Mouse (Mus musculus): ENCODE results near the gene Spint2. TPM values are rescaled to one million over a fixed set of nuclear protein-coding genes. Genes with fewer than 3 reads are reported as not detected.
"Not testable (repeated sequence)": the region's sequence is repeated elsewhere in the genome, so short reads cannot be mapped to it uniquely, and the experiment has no call there.

The Spint2 gene
- polyA plus RNA-seq, 1 experiment from 2014 or later: 48.8 TPM

DNA sequence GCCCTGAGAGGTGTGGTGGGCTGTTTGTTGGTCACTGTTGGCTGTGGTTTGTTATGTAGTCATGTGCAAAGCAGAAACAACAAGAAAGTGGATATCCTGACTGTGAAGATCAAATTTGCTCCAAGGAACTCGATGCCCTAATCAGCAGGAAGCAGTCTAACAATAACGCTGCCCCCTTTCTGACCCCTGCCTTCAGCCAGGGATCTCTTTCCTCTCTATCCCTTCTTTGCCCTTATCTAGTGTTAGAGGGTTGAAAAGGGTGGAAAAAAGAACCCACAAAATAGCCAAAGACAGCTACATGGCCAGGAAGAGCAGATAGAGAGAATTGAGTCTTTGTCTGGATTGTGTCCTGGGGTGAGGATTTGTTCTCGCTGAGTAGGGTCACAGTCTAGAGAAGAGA, 51.2 kb downstream of the Spint2 start:
- 19% methylated on average over 3 of the region's 3 CpGs for WGBS
- H3K27ac ChIP-seq (replicated peaks): no peak overlapping the region
- H3K4me1 ChIP-seq: peaks cover 9% of the 10 kb centered on the region
- no peak overlapping the region for H3K4me2 ChIP-seq (replicated peaks)
- no peak for ATAC-seq (replicated peaks)
- peaks cover 29% of the 10 kb centered on the region for H3K27me3 ChIP-seq
- no peaks in the 10 kb centered on the region for H3K9me3 ChIP-seq
- no peak overlapping the region for H3K4me3 ChIP-seq
- no peak overlapping the region for H3K9ac ChIP-seq (replicated peaks)
- H3K36me3 ChIP-seq: no peaks in the 10 kb centered on the region

DNA sequence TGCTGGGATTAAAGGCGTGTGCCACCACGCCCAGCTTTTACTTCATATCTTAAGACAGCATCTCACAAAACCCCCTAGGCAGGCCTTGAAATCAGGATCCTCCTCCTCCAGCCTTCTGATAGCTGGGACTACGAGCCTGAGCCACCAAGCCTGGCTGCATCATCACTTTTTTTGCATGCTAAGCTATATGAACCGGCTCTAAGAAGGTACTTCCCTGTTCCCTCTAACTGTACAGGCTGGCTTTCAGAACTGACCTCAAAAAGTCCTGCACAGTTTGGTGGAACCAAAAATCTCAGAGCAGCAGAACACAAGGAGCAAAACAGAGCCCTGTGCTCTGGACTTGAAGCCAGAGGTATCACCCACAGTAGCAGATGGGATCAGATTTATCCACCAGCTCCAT, 53.5 kb downstream of the Spint2 start:
- no peak for ATAC-seq (replicated peaks)
- Histone ChIP-seq H3K27me3 (peaks cover 26% of the 10 kb centered on the region), H3K4me1 (peaks cover 16% of the 10 kb centered on the region), H3K9ac (replicated peaks) (no peak overlapping the region), H3K4me3 (no peak overlapping the region), H3K4me2 (replicated peaks) (no peak overlapping the region), H3K27ac (replicated peaks) (no peak overlapping the region), H3K36me3 (no peaks in the 10 kb centered on the region), H3K9me3 (no peaks in the 10 kb centered on the region)
- WGBS: 74% methylated on average over 4 of the region's 4 CpGs

DNA sequence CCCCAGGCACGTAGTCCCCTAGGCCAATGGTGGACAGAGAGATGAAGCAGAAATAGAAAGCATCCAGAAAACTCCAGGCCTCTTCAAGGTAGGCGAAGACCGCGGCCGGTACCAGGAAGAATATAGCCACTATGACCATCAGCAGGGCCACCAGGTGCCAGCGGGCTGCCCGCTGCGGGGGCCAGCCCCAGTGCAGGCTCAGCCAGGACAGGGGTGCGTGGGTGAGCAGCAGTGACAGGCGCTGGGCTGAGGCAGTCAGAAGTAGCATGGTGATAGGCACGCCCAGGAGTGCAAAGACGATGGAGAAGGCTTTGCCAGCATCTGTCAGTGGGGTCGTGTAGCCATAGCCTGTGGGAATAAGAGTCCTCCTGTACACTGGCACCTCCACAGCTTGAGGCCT, 56.2 kb downstream of the Spint2 start:
- no peak overlapping the region for H3K4me2 ChIP-seq (replicated peaks)
- 77% methylated on average over 13 of the region's 13 CpGs for WGBS

DNA sequence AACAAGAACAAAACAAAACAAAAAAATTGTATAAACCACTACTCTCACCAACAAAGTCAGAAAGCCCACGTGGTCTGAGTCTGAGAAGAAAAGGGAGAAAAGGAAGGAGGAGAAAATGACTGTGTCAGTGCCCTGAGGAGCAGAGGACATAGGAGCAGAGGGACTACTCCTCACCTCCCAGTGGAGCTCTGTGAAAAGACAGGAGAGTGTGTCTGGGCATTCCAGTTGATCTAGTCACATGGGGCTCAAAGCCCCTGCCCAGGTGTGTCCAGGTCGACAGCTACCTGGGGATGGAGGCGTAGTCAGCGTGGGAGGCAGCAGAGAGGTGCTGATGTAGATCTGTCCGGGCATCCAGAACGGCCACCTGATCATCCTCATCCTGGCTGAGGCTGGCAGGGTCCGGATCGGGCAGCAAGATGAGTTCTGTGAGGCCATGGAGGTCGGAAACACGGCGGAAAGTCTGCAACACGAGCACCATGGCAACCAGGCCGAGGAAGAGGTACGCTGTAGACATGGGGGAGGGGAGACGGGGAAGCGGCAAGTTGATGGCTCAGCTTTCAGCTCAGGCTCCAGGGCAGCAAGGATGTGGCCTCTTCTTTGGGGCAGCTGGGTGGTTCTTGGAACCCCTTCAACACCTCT, 56.8 kb downstream of the Spint2 start:
- 0 out of 2 replicates have a peak, but pooled peaks have one; percentile 38 for ATAC-seq (replicated peaks)
- no peaks in the 10 kb centered on the region for H3K9me3 ChIP-seq
- no peak overlapping the region for H3K27ac ChIP-seq (replicated peaks)
- H3K9ac ChIP-seq (replicated peaks): no peak overlapping the region; the same call in 1 of the 2 replicates
- no peak overlapping the region; the same call in 1 of the 2 replicates for H3K4me2 ChIP-seq (replicated peaks)
- H3K4me1 ChIP-seq: peaks cover 8% of the 10 kb centered on the region; the same call in 1 of the 2 replicates
- no peaks in the 10 kb centered on the region for H3K27me3 ChIP-seq
- no peaks in the 10 kb centered on the region for H3K36me3 ChIP-seq
- 9% methylated on average over 16 of the region's 16 CpGs for WGBS
- no peak overlapping the region for H3K4me3 ChIP-seq

More for the DNA sequence above, 56.2 kb downstream of the Spint2 start:
- Histone ChIP-seq H3K36me3 (no peaks in the 10 kb centered on the region), H3K4me3 (no peak overlapping the region), H3K4me1 (peaks cover 8% of the 10 kb centered on the region; the same call in 1 of the 2 replicates), H3K9ac (replicated peaks) (no peak overlapping the region), H3K27me3 (peaks cover 3% of the 10 kb centered on the region; the same call in 1 of the 2 replicates), H3K27ac (replicated peaks) (no peak overlapping the region), H3K9me3 (no peaks in the 10 kb centered on the region)
- ATAC-seq (replicated peaks): no peak

DNA sequence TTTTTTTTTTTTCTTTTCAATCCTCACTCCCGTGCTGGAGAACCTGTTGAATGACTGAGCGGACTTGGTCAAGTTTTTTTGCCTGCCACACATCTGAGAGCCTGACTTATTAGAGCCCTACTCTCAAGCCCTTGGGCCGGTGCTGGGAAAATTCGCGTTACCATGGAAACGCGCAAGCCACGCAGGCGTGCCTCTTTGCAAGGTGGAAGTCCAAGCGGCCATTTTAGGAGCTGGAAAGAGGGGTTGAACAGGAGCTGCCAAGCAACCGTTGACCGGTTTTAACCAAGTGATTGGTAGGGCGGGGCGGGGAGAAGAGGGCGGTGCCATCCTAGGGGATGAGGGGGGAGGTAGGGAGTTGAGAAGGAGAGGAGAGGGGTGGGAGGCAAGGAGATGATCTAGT, 66.9 kb downstream of the Spint2 start:
- WGBS: 47% methylated on average over 15 of the region's 15 CpGs
- no peak overlapping the region for H3K4me3 ChIP-seq

DNA sequence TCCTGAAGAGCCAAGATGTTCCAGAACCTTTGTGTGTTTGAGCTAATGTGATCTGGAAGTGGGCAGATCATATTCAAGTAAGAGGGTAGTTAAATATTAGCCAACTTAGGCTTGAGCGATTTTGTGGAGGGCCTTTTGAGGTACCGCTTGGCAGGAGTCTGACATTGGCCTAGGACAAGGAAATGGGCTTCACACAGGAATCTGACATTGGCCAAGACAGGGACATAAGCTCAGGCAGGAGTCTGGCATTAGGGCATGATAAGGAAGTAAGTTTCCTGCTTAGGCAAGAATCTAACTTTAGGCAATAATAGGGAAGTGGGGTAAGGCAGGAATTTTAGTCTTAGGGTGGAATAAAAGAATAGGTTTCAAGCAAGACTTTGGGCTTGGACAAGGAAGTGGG, 67.5 kb downstream of the Spint2 start:
- Histone ChIP-seq H3K27ac (replicated peaks) (no peak overlapping the region), H3K36me3 (no peaks in the 10 kb centered on the region), H3K4me1 (peaks cover 15% of the 10 kb centered on the region), H3K27me3 (peaks cover 8% of the 10 kb centered on the region; the same call in 1 of the 2 replicates), H3K4me3 (no peak overlapping the region), H3K9ac (replicated peaks) (no peak overlapping the region), H3K9me3 (no peaks in the 10 kb centered on the region), H3K4me2 (replicated peaks) (no peak overlapping the region)
- WGBS: 69% methylated on average over 2 of the region's 2 CpGs
- ATAC-seq (replicated peaks): no peak

More for the DNA sequence above, 66.9 kb downstream of the Spint2 start:
- Histone ChIP-seq H3K27ac (replicated peaks) (no peak overlapping the region), H3K27me3 (peaks cover 8% of the 10 kb centered on the region; the same call in 1 of the 2 replicates), H3K36me3 (no peaks in the 10 kb centered on the region), H3K4me1 (peaks cover 15% of the 10 kb centered on the region), H3K9ac (replicated peaks) (no peak overlapping the region), H3K9me3 (no peaks in the 10 kb centered on the region), H3K4me2 (replicated peaks) (no peak overlapping the region)
- ATAC-seq (replicated peaks): no peak

DNA sequence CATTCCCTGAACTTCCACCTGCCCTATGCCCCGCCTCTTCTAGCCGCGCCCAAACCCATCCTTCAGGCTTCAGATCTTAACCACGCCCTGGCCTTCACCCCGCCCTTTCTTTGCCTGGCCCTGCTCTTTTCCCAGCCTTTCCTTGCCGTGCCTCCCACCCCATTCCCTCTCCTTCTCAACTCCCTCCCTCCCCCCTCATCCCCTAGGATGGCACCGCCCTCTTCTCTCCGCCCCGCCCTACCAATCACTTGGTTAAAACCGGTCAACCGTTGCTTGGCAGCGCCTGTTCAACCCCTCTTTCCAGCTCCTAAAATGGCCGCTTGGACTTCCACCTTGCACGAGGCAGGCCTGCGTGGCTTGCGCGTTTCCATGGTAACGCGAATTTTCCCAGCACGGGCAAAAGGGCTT, 68.0 kb downstream of the Spint2 start, which contains the start of gene Catsperg1:
Gene Catsperg1 (minus strand): TSS at position 361 of the 408 bp plus-strand sequence.
- H3K4me2 ChIP-seq (replicated peaks): peak within 1 kb of the TSS; percentile 46
- peak; percentile 68 for ATAC-seq (replicated peaks)
- 0 out of 2 replicates have a peak within 1 kb of the TSS, but pooled peaks have one; percentile 23 for H3K27ac ChIP-seq (replicated peaks)
- peak within 1 kb of the TSS; percentile 31 for H3K4me3 ChIP-seq
- H3K9ac ChIP-seq (replicated peaks): no peak within 1 kb of the TSS
- H3K36me3 ChIP-seq: no peaks in the 10 kb centered on the region
- peaks cover 8% of the 10 kb centered on the region; the same call in 1 of the 2 replicates for H3K27me3 ChIP-seq
- H3K4me1 ChIP-seq: peaks cover 15% of the 10 kb centered on the region
- no peaks in the 10 kb centered on the region for H3K9me3 ChIP-seq
- 2% methylated on average over 20 of the region's 20 CpGs for WGBS

DNA sequence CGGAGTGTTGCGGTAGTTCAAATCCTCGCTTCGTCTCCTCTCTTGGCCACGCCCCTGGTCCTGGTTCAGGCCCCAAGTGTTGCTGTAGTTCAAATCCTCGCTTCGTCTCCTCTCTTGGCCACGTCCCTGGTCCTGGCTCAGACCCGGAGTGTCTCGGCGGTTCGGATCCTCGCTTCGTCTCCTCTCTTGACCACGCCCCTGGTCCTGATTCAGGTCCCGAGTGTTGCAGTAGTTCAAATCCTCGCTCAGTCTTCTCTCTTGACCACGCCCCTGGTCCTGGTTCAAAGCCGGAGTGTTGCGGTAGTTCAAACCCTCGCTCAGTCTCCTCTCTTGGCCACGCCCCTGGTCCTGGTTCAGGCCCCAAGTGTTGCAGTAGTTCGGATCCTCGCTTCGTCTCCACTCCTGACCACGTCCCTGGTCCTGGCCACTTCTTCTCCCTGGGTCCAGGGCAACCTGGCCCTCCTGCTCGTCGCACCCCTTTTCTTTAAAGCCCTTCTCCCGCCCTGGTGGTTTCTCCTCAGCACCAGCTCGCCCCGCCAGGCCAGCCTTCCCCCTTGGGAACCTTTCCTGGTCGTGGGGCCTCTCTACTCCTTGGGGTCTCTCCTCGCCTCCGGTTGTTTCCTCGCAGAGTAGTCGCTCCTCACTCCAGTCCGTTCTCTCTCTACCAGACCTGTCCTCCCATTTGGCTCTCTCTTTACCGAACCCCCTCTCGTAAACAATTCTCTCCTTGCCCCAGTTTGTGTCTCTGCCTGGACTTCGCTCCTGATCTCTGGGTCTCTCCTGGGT, 68.7 kb downstream of the Spint2 start:
- 18% methylated on average over 40 of the region's 40 CpGs for WGBS
- ATAC-seq (replicated peaks): peak; percentile 51; the same call in 1 of the 2 replicates
- not testable (repeated sequence) for H3K27me3 ChIP-seq

DNA sequence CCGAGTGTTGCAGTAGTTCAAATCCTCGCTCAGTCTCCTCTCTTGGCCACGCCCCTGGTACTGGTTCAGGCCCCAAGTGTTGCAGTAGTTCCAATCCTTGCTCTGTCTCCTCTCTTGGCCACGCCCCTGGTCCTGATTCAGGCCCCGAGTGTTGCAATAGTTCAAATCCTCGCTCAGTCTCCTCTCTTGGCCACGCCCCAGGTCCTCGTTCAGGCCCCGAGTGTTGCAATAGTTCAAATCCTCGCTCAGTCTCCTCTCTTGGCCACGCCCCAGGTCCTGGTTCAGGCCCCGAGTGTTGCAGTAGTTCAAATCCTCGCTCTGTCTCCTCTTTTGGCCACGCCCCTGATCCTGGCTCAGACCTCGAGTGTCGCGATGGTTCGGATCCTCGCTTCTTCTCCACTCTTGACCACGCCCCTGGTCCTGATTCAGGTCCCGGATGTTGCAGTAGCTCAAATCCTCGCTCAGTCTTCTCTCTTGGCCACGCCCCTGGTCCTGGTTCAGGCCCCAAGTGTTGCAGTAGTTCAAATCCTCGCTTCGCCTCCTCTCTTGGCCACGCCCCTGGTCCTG, 69.4 kb downstream of the Spint2 start:
- Histone ChIP-seq H3K9me3 (no peaks in the 10 kb centered on the region), H3K4me1 (peaks cover 15% of the 10 kb centered on the region), H3K9ac (replicated peaks) (no peak overlapping the region), H3K36me3 (no peaks in the 10 kb centered on the region), H3K27ac (replicated peaks) (no peak overlapping the region), H3K4me2 (replicated peaks) (0 out of 2 replicates have a peak overlapping the region, but pooled peaks have one; percentile 46), H3K27me3 (peaks cover 8% of the 10 kb centered on the region; the same call in 1 of the 2 replicates), H3K4me3 (no peak overlapping the region; the same call in 1 of the 2 replicates)
- ATAC-seq (replicated peaks): no peak
- 15% methylated on average over 26 of the region's 26 CpGs for WGBS

More for the DNA sequence above, 68.7 kb downstream of the Spint2 start:
- H3K9ac ChIP-seq (replicated peaks); H3K27ac ChIP-seq (replicated peaks); H3K36me3 ChIP-seq; H3K9me3 ChIP-seq: not testable (repeated sequence)
- Histone ChIP-seq H3K4me1 (peaks cover 15% of the 10 kb centered on the region), H3K4me2 (replicated peaks) (peak overlapping the region; percentile 46), H3K4me3 (peak overlapping the region; percentile 31)

DNA sequence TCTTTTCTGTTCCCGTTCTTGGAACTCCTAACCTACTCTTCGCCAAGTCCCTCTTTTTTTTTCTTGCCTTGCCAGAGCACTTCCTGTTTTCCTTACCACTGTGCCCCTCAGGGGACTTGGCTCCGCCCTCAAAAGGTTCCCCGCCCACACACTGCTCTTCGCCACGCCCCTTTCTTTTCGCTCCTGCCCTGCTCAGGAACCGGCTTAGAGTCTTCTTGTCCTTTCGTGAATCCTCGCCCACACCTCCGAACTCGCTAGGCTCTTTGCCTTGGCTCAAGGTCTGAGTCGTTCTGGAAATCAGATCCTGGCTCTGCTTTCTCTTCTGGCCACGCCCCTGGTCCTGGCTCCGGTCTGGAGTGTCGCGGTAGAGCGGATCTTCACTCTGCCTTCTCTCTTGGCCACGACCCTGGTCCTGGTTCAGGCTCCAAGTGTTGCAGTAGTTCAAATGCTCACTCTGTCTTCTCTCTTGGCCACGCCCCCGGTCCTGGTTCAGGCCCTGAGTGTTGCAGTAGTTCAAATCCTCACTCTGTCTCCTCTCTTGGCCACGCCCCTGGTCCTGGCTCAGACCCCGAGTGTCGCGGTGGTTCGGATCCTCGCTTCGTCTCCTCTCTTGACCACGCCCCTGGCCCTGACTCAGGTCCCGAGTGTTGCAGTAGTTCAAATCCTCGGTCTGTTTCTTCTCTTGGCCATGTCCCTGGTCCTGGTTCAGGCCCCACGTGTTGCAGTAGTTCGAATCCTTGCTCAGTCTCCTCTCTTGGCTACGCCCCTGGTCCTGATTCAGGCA, 70.1 kb downstream of the Spint2 start:
- no peak overlapping the region for H3K9ac ChIP-seq (replicated peaks)
- H3K4me1 ChIP-seq: peaks cover 15% of the 10 kb centered on the region

DNA sequence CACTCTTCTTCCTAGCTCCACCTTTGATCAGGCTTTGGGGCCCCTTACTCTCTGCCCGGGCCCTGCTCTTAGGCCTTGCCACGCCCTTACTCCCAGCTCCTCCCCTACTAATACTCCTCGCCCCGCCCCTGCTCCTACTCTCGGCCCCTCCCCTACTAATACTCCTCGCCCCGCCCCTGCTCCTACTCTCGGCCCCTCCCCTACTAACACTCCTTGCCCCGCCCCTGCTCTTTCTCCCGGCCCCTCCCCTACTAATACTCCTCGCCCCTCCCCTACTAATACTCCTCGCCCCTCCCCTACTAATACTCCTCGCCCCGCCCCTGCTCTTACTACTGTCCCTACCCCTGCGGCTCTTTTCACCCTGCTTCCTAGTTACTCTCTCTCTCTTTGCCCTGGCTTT, 70.7 kb downstream of the Spint2 start:
- not testable (repeated sequence) for H3K9ac ChIP-seq (replicated peaks); ATAC-seq (replicated peaks); H3K27ac ChIP-seq (replicated peaks); H3K9me3 ChIP-seq; H3K27me3 ChIP-seq; H3K36me3 ChIP-seq
- Histone ChIP-seq H3K4me2 (replicated peaks) (peak overlapping the region; percentile 38), H3K4me1 (peaks cover 15% of the 10 kb centered on the region), H3K4me3 (peak overlapping the region; percentile 33; the same call in 1 of the 2 replicates)
- WGBS: 30% methylated on average over 15 of the region's 15 CpGs

More for the DNA sequence above, 70.1 kb downstream of the Spint2 start:
- 7% methylated on average over 34 of the region's 34 CpGs for WGBS
- Histone ChIP-seq H3K27ac (replicated peaks) (no peak overlapping the region), H3K36me3 (no peaks in the 10 kb centered on the region), H3K4me2 (replicated peaks) (peak overlapping the region; percentile 38), H3K4me3 (peak overlapping the region; percentile 33), H3K9me3 (no peaks in the 10 kb centered on the region), H3K27me3 (peaks cover 8% of the 10 kb centered on the region; the same call in 1 of the 2 replicates)
- 0 out of 2 replicates have a peak, but pooled peaks have one; percentile 42 for ATAC-seq (replicated peaks)

Data from forebrain, embryonic 15.5 days (tissue).